Mouse (Mus musculus) adrenal gland (tissue): ENCODE results near the gene Tmem56.

ENCODE experiments used
- intact Hi-C: fragments of 180-260 bp; cut with DNase I; formaldehyde crosslinking; loops from one replicate; pipeline ENCODE4 v1.15.1; 2025

The Tmem56 gene

DNA sequence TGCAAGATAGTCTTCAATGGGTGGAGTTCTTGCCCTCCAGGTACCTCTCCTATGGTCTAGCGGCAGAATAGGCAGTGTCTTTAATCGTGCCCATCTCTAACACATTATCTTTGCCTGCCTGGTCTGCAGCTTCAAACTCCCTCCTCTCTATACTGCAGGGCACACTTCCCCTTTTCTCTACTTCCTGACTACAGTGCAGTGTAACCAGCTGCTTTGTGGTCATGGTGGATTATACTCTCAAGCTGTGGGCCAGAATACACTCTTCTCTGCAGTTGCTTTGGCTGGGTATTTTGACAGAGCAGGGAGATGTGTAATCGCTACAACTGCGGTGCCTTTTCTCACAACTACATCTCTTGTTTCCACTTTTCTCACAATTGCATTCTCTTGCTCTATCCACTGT, 40.0 kb downstream of the Tmem56 start:
- intact Hi-C loops = no loop called here

DNA sequence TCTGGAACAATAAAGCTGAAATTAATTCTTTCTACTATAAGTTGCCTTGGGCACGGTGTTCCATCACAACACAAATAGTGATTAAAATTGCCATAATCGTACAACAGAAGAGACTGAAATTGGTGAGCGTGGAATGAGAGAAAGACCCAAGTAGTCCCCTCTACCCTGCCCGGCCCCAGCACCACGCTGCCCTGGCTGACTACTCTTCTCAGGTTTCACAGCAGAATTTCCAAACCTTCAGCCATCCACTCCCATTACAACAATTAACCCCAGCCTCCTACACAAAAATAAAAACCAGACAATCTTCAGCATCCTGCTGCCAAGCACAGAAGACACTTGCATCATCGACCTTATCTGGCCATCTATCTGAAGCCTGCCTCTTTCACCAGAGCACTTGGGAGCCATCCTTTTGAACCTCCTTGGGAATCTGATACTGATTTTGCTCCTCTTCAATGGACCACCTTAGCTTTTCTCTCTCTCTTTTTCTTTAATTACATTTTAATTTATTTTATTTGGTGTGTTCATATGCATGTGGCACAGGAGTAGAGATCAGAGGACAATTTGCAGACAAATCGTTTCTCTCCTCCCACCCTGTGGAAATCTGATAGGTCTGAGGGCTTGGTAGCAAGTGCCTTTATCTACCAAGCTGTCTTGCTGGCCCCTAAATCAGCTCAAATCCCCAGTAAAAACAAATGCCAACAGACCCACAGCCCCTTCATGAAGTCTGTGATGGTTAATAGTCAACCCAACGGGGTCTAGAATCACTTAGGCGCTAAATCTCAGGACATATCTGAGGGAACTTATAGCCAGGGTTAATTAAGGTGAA, 40.6 kb downstream of the Tmem56 start:
- intact Hi-C loops = no loop called here

DNA sequence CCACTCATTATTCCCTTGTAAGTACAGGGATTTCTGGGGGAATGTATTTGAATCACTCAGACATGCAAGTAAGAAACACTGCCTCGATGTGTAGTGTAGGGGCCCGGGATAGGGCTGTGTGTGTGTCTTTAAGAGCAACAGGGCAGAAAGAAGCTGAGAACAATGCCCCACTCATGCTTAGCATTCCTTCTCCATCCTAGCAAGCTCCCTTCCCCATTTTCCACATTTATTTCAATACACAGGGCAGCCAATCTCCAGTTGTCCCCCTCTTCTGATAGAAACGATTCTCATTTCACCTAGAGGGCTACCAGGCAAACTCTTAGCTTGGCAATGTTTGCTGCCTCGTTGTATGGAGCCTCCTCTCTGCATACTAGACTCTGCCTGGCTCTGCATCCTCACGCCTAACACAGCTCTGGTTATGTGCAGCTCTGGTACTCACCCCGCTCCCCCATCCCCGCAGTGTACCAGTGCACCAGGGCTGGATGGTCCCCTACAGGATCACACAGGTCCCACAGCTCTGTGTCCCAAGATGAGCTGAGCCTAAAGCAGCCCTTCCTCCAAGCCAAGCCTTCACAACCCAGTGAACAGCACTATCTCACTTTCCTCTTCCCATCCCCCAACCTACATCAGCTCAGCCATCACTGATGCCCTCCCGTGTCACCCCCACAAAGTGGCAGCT, 42.4 kb downstream of the Tmem56 start:
- intact Hi-C loops = no loop called here

DNA sequence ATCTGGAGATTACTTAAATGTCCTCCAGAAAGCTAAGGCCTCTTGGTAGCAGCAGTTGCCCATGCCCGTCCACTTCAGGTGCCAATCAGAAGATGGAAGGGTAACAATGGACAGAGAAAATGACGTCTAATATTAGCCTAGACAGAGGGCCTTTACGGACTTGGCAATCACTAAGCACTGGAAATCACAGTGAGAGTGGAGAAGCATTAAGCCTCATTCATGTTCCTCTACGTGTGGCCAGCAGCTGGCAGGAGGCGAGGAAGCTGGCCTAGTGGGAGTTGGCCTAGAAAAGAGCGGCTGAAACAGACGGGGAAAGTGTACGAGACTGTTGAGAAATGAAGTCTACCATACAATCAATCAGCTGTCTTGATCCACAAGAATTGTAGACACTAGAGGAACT, 43.8 kb downstream of the Tmem56 start:
- intact Hi-C loops = no loop called here

DNA sequence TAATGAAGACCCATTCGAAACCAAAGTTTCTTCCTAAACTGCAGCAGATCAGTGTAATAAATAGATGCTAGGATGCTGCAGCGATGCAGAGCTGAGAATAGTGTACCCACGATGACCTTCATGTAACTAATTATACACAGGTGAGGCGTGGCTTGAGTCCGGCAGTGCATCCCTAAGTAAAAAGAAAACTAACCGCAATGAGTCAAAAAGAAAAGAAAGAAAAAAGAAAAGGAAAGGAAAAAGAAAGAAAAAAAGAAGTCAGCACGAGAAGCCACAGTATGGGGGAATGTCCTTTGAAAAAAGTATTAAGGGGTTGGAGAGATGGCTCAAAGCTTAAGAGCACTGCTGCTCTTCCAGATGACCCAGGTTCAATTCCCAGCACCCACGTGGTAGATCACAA, 58.1 kb downstream of the Tmem56 start:
- intact Hi-C loops = no loop called here

DNA sequence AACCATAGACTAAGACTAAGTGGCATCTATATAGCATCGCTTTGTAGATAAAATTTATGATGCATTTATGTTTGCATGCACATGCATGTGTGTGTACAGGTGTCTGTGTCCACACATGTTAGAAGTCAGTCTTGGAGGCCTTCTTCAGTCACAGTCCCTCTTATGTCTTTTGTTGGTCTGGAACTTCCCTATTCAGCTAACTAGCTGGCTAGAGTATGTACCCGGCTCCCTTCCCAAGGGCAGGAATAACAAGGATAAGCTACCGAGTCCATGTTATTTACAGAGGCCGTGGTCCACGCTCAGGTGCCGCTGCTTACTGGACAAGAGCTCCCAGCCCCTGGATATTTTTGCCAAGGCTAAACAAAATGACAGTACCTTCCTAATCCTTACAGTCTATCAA, 58.7 kb downstream of the Tmem56 start:
- intact Hi-C loops = no loop called here

DNA sequence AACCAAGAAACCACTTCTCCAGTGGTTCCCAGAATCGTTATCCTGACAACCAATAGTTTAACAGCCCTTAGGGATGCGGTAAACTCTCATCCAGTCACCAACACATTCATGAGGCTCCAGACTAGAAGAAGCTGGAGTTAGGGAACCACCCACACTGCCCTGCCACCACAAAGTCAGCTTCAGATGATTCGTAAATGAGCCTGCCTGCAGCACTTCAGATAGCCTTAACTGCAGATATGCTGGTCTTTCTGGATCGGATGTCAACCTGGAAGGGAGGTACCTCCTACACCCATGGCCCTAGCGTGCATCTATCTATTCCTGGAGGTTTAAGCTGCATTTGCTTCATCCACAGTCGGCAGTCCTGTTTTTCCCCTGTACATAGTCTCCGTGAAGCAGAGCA, 60.9 kb downstream of the Tmem56 start:
- intact Hi-C loops = no loop called here

DNA sequence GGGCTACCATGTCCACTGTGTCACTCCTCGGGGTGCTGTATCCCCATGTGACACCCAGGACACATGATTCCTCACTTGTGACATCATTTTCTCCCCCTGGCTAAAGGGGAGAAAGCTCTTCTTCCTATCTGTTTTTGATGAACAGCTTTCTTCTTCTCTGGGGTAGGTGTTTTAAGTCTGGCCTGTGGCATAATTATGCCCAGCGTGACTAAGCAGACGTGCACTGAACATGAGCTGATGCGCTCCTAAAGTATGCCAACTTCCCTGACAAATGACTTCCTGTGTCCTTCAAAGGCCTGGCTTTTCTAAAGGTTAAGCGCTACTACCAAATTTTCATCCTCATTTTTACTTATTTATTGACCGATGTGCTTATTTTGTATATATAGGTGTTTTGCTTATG, 65.9 kb downstream of the Tmem56 start:
- intact Hi-C loops = loop anchor here (5.0 kb wide), 1 partner anchor 45 kb away; no protein-coding TSS in a partner anchor

DNA sequence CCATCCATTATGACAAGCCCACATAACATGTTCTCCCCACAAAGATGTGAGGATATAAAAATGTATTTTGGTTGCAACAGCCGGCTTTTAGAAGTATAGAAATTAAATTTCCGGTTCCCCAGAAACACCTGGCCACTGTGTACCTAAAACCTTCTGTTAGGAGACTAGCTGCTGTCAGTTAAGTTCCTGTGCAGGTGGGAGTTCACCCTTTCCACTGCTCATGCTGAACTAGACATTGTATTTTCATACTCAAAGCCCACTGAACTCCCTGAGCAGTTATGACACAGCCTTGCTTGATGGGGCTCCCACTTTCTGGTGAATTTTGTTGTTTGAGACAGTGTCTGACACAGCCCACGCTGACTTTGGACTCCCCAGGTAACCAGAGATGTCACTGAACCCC, 69.4 kb downstream of the Tmem56 start:
- intact Hi-C loops = loop anchor here (5.0 kb wide), 1 partner anchor 41 kb away; the partner anchor contains the start of gene Rwdd3

DNA sequence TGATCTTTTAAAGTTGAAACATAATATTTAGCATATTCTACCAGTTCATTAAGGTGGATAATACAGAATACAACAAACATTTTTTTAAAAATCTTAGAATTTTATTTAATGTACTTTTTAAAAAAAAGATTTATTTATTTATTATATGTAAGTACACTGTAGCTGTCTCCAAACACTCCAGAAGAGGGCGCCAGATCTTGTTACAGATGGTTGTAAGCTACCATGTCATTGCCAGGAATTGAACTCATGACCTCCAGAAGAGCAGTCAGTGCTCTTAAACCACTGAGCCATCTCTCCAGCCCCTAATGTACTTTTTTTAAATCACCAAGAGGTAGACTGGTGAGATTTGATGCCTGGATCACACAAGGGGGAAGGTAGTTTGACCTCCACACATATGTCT, 70.7 kb downstream of the Tmem56 start:
- intact Hi-C loops = loop anchor here (5.0 kb wide), 1 partner anchor 40 kb away; the partner anchor contains the start of gene Rwdd3

DNA sequence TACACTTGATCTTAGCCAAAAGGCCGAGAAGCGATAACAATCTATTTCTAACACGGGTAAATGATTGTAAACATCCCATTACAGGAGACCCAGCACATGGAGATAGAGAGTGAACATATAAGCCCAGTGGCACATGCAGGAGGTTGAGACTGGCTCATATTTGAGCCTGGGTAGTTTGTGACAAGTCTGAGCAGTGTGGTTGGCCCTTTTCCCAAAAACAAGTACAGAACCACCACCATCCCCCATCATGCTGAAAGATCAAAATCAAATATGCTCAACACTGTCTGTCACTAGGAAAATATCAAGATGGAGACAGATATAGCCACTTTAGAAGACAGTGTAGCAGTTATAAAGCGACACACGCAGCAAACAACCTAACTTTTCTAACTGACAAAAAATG, 73.9 kb downstream of the Tmem56 start:
- intact Hi-C loops = no loop called here

DNA sequence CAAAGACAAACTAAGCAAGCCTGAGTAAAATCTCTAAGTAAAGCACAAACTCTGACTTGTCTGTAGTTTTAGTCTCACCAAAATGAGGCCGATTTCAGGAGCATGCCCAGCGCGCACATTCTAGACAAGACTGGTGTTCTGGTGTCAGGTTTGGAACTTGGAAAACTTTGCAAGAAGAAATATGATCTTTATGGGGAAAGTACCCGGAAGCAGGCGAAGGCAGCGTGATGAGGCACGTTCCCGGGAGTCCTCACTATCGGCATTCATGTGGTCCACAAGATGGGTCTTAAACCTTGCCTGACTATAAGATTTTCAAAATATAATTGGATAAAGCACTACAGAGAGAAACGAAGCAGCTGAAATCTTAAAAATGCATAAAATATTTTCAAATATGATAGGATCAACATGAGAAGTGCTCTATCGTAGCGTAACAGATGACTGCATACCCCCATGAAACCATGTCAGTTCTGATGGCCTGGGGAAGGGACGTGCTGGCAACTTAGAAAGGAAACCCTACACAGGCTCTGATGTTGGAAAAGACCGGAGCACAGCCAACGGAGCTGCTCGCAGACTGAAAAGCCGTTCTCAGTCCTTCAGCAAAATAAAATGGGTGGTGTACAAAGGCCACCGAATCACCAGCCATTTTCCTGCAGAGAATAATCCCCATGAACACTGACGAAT, 76.6 kb downstream of the Tmem56 start:
- intact Hi-C loops = no loop called here

DNA sequence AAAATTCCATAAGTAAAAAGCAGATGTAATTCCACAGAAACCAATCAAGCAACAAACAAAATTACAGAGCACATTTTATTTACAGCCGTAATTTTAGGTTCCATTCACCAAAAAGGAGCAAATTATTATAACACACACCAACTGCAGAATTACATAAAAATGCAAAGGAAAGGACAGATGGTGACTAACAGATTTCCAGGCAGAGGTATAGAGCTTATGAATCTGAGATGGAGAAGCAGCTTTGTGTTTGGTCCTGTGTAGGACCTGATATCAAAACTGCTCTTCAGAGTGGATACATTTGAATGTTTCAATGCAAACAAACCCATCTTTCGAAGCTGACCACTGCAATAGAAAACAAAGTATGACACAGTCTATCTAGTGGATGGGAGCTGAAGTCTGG, 80.3 kb downstream of the Tmem56 start:
- intact Hi-C loops = no loop called here

DNA sequence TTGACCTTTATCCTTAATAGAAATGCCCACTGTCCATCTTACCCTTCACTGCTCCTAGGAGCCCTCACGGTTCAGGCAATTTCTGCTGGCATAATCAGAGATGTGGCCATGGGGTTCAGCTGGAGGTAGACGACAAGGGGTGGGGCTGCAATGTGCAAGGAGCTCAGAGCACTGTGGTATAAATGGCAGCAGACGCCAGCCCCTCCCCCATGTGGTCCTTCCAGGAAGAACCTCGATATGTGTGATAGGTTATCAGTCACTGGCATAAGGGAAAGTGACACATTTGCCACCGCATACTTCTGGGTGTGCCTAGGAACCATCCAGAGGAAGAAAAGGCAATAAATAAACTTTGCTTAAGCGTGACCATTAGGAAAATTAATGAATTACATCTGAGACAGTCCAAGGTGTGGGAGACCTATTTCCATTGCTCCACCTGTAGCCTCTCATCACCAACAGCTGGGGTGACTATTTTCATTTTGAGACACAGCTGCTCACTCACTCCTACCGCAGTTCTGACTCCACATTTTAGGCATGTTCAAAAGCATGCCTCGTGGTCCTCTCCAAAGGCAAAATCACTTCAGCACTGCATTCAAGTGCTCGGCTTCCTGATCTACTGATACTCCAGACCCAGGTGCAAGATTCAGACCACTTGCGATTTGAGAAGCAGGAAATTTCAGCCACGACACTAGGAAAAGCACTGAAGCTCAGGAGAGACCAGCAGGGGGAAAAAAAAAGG, 81.7 kb downstream of the Tmem56 start:
- intact Hi-C loops = no loop called here

DNA sequence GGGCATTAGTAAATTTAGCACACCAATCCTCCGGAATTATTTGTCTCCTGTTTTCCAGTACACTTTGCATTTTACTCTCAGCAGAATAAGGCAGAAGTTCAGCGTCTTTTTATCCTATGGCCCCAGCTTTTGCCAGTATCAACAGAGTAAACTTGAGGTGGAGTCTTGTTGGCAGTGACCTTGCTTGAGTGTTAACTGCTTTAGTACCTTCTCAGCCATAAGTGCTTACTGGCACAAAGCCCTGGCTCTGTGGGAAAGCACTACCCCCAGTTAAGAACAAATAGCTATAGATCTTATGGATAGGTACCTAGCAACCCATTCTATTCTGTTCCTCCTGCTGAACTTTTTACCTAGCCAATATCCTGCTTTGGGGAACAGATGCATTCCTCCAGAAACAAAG, 93.7 kb downstream of the Tmem56 start:
- intact Hi-C loops = no loop called here

DNA sequence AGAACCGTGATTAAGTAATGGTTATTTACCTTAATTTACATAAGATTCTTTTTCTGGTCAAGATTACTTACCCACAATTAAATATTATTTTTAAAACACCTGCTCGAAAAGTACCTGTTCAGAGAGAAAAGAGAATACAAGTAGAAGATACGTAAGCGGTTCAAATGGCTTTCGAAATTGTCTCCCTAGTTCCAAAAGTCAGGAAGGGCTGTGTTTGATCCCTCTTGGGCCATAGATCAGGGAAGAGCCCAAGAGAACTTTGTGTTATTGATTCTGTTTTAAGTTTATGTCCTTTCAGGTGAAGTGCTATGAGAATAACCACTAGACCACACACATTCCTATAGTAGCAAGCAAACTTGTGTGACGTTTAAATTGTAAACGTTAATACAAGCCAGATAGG, 95.4 kb downstream of the Tmem56 start:
- intact Hi-C loops = no loop called here

DNA sequence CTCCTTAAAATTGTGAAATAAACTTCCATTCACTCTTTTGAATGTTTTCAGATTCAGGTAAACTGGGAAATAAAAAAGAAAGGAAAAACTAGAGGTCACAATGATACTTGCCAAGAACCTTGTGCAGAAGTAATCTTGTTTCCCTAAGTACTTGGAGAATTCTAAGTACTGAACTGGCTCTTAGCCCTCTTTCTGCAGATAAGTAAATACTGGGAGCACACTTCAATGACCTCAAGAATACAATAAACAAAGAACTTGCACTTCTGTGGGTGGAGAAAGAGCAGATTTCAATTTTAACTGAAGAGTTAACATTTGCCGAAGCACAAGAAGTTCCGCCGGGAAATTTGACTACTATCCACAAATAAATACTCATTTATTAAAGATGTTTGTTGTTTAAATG, 96.0 kb downstream of the Tmem56 start:
- intact Hi-C loops = no loop called here

DNA sequence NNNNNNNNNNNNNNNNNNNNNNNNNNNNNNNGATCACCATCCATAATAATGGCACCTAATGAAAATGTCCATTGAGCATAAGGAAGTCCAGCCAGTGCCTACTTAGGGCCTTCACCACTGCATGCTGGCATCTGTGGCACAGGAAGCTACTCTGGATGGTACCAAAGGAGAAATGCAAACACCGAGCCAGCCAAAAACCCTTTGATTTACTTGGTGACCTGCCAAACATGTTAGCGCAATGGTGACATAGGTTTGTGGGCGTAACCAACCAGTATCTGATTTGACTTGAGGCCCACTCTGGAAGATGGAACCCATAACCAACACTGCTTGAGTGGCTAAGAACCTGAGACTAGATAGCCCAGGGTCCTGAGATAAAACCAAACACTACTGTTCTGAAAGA, 97.7 kb downstream of the Tmem56 start:
- intact Hi-C loops = no loop called here

DNA sequence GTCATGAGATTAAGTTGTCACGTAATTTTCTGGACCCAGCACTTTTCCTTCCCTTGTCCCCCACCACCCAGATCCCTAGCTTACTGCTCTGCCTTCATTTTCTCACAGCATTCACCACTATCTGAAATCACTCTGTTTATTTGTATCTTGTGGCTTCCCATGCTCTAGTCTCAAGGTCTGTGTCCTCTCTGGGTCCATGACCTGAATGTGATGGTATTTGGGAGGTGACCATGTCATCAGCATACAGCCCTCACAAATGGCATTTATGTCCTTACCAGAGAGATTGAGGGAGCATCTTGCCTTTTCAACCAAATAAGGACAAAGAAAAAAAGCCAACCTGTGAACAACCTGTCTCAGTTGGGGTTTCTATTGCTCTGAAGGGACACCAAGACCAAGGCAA, 106.9 kb downstream of the Tmem56 start:
- intact Hi-C loops = loop anchor here (10.0 kb wide), 2 partner anchors 329 to 559 kb away; no protein-coding TSS in a partner anchor

DNA sequence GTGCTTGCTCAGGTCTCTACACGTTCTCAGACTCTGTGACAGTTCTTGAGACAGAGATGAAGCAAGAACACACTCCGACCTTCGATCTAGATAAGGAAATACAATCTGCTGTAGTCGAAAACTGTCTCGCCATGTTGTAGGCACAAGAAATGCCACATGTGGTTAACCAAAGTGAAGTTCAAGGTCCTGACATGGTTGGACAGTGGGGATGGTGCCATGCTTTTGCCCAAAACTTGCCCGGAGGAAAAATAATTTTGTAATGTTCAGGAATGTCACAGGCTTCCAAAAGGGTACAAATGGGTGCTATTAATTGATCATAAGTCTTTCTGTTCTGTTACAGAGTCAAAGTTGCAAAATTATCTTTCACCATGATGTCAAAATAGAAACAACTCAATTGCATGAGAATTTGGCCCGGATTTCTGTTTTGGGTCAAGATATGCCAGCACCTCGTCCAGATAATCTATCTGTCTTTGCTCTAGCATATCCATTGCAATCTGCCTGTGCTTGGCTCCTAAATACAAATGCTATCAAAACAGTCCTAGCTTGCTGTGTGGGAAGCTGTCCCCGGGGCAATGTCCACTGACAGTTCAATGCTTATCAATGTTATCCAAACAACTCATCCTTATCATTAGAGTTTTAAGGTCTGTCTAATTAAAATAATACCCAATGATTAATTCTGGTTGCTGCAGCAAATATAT, 108.5 kb downstream of the Tmem56 start:
- intact Hi-C loops = loop anchor here (5.0 to 10.0 kb wide), 4 partner anchors 38 to 560 kb away; partner anchors contain the start of gene Alg14

DNA sequence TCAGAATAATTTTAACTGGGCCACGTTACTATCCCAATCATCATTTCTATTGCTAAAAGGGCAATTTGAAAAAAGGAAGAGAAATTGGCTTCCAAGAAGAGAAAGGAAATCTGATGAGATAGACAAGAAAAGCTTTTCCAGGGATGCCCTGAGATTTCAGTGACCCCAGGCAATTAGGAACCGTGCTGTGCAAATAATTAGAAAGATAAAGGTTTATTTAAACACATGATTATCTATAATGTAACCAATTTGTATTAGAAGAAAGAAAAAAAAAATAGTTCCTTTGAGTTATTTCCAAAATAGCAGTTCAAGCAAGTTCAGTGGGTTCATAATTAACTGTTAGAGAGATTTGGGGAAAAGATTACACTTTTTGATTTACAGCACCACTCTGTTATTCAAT, 110.2 kb downstream of the Tmem56 start:
- intact Hi-C loops = loop anchor here (5.0 to 10.0 kb wide), 4 partner anchors 40 to 562 kb away; partner anchors contain the start of gene Alg14
